Mouse (Mus musculus): ENCODE measurements around the gene Arhgef3.

Arhgef3 gene

DNA sequence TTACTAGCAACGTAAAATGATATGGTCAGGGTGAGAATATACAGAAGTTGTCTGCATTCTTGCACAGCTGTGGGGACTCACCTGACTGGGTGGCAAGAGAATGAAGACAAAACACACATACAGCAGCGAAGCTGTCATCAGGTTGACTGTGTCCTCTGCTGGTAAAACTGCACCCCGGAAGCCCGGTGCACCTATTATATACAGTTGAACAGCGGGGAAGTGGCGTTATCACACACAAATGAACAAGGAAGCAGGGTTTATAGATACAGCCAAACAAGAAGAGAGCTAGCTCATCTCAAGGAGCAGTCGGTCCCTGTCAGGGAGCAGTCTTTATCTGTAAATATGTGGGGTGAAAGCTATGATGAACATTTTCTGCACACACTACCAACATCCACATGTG, 296.8 kb downstream of the Arhgef3 start:
- DNase-seq (ENCODE audit: low read depth, low spot score) = no peak

DNA sequence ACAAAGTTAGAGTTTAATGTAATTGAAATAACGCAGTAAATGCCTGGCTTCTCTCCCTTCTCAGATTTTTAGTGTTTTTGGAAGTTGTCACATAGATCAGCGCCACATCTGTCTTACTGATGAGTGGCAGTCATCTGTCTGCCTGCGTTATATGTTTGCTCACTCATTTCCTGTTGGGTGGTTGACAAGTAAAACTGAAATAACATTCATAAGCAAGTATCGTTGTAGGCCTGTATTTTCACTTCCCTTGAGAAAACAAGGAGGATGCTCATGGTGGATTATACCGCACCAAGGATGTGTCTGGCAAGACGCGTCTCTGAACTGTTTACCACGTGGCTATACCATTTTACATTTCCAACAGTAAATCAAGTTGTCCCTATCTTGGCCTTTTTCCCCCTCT, 298.0 kb downstream of the Arhgef3 start:
- DNase-seq (ENCODE audit: low read depth, low spot score) = no peak

DNA sequence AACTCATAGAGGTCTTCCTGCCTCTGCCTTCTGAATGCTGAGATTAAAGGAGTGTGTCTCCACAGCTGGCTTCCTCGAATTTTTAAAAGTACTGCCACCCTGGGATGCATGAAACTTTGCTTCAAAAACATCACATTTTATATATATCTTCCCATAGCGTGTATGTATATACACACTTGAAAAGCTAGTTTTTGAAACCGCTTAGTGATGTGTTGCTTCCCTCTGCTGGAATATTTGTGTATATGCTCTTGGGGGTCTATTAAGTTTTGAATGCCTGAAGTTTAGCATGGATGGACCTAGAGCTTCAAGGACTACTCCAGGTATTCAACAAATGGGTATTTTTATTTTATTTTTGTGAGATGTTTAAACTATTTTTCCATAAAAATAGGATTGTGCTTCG, 299.3 kb downstream of the Arhgef3 start:
- DNase-seq (ENCODE audit: low read depth, low spot score) = peak; percentile 41

DNA sequence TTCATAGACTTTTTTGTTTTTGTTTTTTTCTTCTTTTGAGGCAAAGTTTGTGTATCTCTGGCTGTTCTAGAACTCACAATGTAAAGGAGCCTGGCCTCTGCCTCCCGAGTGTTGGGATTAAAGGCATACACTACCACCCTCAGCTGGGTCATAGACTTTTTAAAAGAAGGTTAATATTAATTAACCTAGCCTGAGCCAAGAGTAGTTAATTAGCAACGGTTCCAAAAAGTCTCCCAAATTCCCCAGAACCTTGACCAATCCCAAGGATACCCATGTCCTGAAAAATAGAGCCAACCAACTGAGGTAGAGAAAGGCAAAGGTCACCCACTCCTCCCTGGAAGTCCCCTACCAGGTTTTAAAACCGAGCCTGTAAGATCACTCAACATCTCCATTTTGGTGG, 306.1 kb downstream of the Arhgef3 start:
- DNase-seq (ENCODE audit: low read depth, low spot score) = no peak

DNA sequence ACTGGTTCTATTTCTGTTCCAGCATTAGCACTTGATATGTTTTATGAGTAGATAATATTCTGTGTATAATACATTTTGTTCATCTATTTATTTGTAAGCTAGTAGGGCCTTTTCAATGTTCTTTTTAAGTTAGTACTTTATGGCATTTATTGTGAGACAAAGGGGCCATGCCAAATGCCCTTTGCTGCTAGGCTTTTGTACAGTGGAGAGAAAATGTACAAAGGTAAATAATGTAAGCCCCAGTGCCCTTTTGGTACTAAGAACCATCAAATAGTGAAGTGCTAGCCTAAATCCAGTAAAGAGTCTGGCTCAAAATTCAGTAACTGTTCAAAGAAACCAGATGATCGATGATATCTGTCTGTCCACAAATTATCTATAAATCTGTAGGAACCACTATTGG, 307.6 kb downstream of the Arhgef3 start:
- no peak for DNase-seq (ENCODE audit: low read depth, low spot score)

DNA sequence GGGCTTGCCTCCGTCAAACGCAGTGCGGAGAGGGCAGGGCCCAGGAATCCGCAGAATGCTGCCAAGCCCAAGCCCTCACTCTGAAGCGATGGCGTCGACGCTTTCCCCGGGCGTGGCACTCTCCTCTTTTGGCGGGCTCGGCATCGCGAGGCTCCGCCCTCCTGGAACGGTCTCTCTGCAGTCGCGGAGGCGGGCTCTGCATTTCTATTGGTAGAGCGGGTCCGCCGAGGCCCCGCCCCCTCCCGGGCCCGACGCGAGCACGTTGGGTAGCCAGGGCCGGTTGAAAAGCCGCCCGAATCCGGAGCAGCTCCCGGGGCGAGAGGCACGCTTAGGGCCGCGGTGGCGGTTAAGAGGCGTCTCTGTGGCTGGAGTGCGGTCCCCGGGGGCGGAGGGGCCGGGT, 313.9 kb downstream of the Arhgef3 start, which contains the start of gene Fam208a:
TSS of gene Fam208a (plus strand) at position 262 of the 400 bp plus-strand sequence.
- peak; percentile 93 for DNase-seq (ENCODE audit: low read depth, low spot score)

DNA sequence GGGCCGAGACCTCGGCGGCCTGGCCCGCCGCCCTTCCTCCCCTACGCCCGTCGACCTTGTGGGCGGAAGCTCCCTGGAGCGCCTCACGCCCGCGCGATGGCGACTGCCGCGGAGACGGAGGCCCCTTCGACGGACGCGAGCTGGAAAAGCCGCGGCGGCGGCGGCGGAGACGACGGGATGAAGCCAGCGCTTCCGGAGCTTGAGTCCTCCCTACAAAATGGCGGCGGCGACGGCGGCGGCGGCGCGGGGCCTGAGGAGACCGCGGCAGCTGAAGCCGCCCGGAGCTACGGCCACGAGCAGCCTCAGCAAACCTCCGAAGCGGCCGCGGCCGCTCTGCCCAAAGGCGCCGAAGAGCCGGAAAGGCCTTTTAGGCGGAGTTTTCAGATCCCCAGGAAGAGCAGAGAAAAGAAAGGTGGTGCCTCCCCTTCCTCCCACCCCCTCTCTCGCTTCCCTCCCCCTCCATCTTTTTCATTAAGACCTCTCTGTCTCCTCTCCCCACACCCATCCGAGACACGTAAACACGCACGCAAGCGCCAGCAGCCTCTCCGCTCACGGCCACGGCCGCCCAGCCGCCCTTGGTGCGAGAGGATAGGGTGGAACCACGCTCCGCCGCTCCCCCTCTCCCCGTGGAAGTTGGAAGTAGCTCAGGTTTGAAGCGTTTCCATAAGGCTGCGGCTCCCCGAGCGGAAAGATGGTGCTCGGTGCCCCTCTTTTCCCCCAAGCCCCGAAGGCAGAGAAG, 314.4 kb downstream of the Arhgef3 start:
- DNase-seq (ENCODE audit: low read depth, low spot score) = peak; percentile 76

DNA sequence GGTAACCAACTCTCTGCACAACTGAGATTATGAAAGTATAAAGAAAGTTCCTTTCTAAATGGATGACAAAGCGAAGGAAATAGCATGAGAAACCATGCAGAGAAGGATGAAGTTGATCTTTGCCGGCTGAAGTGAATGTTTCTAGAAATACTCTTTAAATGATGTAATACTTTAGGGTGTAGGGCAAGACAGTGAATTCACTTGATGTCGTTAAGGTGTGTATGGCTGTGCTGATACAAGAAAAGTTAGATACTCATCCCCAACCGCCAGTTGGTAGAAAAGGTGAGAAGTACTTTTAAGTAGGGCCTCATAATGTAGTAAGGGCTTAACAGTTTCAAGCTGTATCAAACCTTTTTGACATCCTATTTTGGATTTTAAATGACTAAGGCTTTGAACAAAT, 315.6 kb downstream of the Arhgef3 start:
- no peak for DNase-seq (ENCODE audit: low read depth, low spot score)

DNA sequence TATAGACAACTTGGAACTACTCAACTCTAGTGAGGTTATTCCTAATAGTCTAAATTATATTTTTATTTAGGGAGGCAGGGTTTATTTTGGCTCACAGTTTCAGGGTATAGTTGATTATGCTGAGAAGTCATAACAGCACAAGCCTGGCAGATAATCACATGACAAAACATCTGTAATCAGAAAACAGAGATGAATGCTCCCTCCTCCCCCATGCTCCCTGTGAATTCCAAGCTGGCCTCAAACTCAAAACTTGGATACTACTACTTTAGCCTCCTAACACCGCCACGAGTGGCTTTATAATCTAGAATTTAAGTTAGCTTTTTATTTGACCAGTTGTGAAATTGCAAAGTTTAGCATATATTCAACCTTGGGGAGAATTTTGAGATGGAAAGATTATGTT, 317.4 kb downstream of the Arhgef3 start:
- DNase-seq (ENCODE audit: low read depth, low spot score) = no peak

DNA sequence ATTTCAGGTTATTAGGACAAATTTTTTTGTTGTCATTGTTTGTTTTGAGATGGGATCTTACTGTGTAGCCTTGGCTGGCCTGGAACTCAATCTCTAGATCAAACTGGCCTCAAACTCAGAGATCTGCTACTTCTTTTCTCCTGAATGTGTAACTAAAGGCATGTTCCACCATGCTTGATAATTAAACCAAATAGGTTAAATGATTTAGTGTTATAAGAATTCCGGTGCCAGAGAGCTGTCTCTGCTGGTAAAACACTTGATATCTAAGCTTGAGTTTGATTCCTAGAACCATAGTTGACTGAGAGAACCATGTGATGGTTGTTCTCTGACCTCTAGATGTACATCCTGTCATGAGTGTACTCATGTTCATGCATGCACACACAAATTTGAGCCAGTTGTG, 321.4 kb downstream of the Arhgef3 start:
- DNase-seq (ENCODE audit: low read depth, low spot score) = no peak

DNA sequence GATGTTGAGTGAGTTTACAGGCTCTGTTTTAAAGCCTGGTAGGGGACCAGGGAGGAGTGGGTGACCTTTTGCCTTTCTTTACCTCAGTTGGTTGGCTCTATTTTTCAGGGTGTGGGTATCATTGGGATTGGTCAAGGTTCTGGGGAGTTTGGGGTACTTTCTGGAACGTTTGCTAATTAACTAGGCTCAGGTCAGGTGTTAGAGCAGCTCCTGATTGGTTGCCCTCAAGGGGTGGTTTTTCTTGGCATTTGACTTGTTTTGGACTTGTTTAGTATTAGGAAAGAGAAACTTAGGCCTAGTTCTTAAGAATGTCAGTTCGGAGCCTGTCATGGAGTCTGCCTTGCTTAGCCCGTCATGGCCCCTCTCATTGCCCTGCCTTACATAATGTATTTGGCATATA, 322.1 kb downstream of the Arhgef3 start:
- no peak for DNase-seq (ENCODE audit: low read depth, low spot score)

DNA sequence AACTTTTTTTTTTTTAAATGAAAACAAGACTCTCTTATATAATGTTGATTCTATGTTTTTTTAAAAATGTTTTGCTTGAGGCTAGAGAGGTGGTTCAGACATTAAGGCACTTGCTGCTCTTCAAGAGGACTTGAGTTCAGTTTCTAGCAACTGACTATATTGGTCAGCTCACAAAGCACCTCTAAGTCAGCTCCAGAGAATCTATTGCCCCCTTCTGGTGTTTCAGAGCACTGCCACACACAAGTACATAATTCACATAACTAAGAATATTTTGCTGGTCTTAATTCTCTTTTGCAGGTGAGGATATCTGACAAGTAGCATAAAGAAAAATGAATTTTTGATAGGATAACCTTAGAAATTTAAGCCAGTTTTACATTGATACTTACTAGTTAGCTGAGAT, 326.2 kb downstream of the Arhgef3 start:
- DNase-seq (ENCODE audit: low read depth, low spot score) = peak; percentile 36

DNA sequence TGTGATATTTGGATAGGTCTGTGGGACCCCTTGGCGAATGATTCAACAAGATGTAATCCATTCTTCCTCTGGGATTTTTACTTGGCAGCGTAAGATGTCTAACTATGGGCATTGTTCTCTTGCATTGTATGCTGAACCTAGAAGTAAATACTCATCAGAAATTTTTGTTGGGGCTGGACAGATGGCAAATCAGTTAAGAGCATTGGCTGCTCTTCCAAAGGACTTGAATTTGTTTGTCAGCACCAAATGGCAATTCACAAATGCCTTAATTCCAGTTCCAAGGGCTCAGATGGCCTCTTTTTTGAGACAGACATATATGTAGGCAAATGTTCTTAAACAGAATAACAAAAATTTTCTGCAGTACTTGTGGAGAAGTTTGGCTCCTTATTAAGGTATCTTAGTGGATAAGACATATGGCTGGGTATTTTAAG, 330.2 kb downstream of the Arhgef3 start:
- DNase-seq (ENCODE audit: low read depth, low spot score) = no peak

DNA sequence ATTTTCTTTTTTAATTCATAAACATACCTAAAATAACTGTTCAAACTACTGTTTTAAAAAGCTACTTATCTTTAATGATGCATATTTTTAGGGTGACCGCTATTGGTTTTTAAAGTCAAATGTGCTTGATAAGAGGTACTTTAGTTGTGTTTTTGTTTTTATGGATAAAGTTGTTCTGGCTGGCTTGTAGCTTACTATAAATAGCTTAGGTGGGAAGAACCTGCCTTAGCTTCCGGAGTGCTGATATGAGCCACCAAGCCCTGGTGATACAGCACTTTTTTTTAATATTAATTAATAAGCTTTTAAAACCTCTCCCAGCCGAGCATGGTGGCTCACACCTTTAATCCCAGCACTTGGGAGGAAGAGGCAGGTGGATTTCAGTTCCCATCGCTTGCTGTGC, 332.3 kb downstream of the Arhgef3 start:
- no peak for DNase-seq (ENCODE audit: low read depth, low spot score)
